Mouse (Mus musculus): ENCODE measurements around the gene Olfr1223.
"Not testable (repeated sequence)": the region's sequence is repeated elsewhere in the genome, so short reads cannot be mapped to it uniquely, and the experiment has no call there.

Olfr1223 gene

DNA sequence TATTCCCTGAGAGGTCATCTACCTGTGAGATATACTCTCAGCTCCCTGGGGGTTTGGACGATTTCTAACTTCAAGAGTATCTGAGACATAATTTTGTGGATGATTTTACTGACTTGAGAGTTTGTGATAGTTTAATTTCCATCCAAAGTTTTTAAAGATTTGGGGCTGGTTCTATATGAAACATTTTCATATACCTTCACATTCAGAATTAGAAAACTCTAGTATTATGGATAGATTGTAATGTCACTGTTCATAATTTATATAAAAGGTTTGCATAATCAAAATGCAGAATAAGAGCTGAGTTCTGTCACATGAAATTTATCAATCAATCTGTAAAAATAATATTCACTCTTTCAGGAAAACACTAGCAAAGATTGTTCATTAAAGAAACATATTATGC is at the start of gene Olfr1223:
Gene Olfr1223, minus strand, starts transcription at position 101 of the 400 bp plus-strand sequence.
- DNase-seq (ENCODE audit: low spot score in 2 of 2): no peak

- no peak for DNase-seq (ENCODE audit: low spot score in 2 of 2)
These were observed 48.6 kb upstream of the Olfr1223 start, which contains the start of gene Olfr1226 for GRCm38 (mm10) chr2:89199948-89200347. Gene Olfr1226 (minus strand): TSS chr2:89200048.

GRCm38 (mm10) chr2:89196325-89196982 is 45.1 kb upstream of the Olfr1223 start:
- no peak for DNase-seq (ENCODE audit: low spot score in 2 of 2)

DNA sequence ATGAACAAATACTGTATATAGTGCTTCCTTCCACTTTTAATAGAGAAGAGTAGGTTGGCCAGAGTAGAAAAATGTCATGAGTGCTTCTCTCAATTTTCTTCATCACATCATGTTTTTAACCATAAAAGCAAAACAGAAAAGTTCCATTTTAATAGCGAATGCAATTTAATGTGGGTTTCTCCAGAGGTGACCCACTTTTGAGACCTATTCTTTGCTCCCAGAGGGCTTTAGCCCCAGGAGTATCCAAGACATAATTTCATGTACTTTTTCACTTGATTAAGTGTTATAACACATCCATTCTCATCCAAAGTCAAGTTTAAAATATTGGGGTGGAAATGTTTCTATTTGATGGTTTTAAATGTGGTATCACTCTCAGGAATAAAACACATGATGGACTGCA is 23.2 kb upstream of the Olfr1223 start, which contains the start of gene Olfr1225:
Gene Olfr1225, minus strand, starts transcription at position 101 of the 400 bp plus-strand sequence.
- no peak for DNase-seq (ENCODE audit: low spot score in 2 of 2)

DNA sequence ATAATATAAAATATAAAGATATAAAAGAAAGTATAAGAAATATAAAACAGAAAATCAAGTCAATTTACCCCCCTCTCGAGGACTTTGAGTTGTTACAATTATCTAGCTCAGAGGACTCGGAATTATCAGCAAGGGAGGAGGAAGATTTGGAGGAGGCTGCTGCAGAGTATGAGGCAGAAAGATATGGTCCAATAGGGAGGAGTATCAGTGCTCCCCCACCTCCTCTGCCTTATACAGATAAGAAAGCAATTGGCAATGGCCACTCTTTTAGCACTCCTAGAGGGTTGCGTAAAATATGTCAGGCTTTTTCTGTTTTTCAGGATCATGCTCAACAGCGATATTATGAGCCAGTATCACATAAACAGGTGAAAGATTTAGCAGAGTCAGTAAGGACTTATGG is 13.4 kb upstream of the Olfr1223 start:
- not testable (repeated sequence) for DNase-seq (ENCODE audit: low spot score in 2 of 2)

DNA sequence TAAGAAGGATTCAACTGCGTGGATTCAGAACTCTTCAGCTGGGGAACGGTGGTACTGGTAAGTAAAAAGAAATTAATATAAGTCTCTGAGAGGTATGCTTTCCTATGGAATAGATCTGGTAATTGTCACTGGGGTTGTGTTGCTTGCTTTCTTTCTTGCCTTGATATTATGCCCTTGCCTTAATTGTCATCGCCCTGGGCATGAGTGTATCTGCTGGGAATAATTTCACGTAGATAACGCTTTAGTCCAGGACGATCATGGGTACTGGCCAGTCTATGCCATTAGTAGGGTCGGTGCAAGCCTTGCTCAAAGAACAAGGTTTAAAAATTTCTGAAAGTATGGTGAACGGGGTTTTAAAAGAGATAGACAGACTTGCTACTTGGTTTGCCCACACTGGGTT is 12.6 kb upstream of the Olfr1223 start, which contains the start of gene Olfr1224-ps1:
Gene Olfr1224-ps1, minus strand, starts transcription at position 101 of the 400 bp plus-strand sequence.
- DNase-seq (ENCODE audit: low spot score in 2 of 2): not testable (repeated sequence)

GRCm38 (mm10) chr2:89132954-89133353 is 18.4 kb downstream of the Olfr1223 start, which contains the start of gene Olfr1222:
Gene Olfr1222 (minus strand): TSS chr2:89133054.
- DNase-seq (ENCODE audit: low spot score in 2 of 2): no peak

GRCm38 (mm10) chr2:89117183-89117582 is 34.2 kb downstream of the Olfr1223 start, which contains the start of gene Olfr1221:
Gene Olfr1221 (minus strand): TSS chr2:89117283.
- no peak for DNase-seq (ENCODE audit: low spot score in 2 of 2)

- DNase-seq (ENCODE audit: low spot score in 2 of 2): no peak
These were observed 44.6 kb downstream of the Olfr1223 start, which contains the start of gene Olfr1220 for GRCm38 (mm10) chr2:89106735-89107134. Gene Olfr1220 (minus strand): TSS chr2:89106835.

- DNase-seq (ENCODE audit: low spot score in 2 of 2): no peak
These were observed 45.7 kb downstream of the Olfr1223 start for GRCm38 (mm10) chr2:89105651-89106050.

DNA sequence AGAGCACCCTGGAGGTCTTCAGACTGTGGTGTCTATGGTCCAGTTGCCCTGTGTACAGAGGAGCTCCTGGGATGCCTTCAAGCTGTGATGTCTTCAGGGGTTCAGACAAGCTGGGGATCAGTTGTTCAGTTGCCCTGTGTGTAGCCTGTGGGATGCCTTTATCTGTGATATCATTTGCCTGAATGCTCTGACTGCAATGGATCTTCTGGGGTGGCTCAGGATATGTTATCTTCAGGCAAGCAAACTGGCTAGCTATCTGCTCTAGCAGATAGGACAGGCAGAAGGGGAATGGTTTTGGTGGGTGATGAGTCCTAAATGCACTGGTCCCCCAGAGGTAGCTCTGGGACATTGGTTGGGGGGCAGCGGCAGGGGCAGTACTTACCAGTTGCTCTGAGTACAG is 57.5 kb downstream of the Olfr1223 start:
- DNase-seq (ENCODE audit: low spot score in 2 of 2): no peak

All from urinary bladder, postnatal 36 days (tissue).